Mouse (Mus musculus): ENCODE measurements around the gene Fmnl3. TPM values are rescaled to one million over a fixed set of nuclear protein-coding genes. Genes with fewer than 3 reads are reported as not detected.

Gene Fmnl3
- polyA plus RNA-seq, 1 experiment = 15.3 TPM

DNA sequence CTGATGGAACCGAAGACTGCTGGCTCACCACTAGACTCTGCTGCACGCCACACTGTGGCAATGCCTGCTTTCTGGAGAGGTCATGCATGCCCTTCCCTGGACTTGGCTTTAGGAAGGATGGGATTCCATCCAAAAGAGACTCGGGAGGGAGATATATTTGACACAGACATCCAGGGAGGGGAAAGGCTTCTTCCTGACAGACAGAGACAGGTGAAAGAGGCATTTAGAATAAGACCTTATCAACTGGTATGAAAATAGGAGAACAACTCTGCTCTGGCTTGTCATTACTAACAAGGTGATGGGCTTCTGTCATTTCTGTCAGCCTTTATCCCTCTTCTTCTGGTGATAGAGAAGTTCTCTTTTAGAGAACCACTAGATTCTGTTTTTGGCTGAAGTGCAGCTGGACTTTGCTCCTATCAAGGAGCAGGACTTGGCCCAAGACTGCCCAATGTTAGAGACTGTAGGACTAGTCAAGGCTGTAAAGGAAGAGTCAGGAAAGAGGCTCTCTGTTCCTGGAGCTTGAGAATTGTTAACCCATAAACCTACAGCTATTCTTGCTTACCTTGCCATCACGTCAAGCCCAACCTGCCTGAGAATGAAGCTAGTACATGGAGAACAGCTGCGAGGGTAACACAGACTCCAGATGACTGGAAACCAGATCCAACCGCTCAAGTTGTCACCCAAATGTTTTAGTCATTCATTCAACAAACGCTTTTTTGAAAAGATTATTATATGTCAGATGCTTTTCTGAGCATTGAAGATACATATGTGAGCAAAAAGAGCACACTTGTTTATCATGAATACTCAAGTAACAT is 1.5 kb upstream of the Fmnl3 start:
- H3K36me3 ChIP-seq (ENCODE audit: control insufficient read depth, insufficient read depth, low read length) = no peaks in the 10 kb centered on the region
- TF ChIP-seq CTCF (IDR thresholded peaks at IDR 0.05; ENCODE audit: control insufficient read depth, insufficient read depth, insufficient replicate concordance, low read depth, low read length) = no peak
- TF ChIP-seq POLR2A (IDR thresholded peaks at IDR 0.05; ENCODE audit: control insufficient read depth, low read depth, low read length) = no peak
- no peaks in the 10 kb centered on the region for H3K27me3 ChIP-seq (ENCODE audit: control insufficient read depth, insufficient read depth, low read length)
- H3K4me1 ChIP-seq (ENCODE audit: control insufficient read depth, insufficient read depth, low read length) = peaks cover 11% of the 10 kb centered on the region
- no peak overlapping the region for H3K27ac ChIP-seq (ENCODE audit: control insufficient read depth, insufficient read depth, low read depth, low read length)
- H3K4me3 ChIP-seq (ENCODE audit: control insufficient read depth, low read depth, low read length) = no peak overlapping the region

DNA sequence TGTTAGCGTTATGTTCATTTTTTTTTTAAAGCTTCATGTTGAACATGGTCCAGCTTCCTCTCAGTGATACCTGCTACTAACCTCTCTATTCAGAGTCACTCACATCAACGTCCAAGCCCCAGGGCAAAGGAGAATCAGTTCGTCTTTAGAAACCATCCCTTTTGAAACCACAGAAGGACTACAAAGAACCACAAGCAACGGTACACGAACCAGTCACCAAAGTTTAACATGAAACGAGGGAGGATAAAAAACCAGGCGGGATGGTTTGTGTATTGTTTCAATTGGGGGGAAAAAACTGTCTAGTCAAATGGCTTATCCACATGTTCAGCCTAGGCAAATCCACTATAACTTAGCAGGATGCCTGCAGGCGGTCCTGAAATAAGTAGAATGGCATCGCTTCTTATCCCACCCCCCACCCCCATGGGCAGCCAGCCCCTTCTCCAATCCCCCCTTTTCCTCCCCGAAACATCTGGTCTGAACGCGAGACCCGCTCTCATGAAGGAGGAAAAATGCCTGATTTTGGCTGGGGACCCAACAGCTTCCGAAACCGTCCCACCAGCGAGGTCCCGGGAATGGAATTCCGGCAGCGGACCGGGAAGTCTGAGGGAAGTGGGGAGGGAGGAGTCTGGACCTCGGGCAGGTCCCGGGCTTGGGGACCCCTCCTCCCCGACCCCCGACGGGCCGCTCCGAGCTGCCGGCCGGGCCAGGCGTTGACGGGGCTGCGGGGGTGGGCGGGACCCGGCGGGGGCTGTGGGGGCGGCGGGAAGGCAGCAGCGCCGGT is 701 bp downstream of the Fmnl3 start:
- peak overlapping the region; percentile 62 for H3K27ac ChIP-seq (ENCODE audit: control insufficient read depth, insufficient read depth, low read depth, low read length)

DNA sequence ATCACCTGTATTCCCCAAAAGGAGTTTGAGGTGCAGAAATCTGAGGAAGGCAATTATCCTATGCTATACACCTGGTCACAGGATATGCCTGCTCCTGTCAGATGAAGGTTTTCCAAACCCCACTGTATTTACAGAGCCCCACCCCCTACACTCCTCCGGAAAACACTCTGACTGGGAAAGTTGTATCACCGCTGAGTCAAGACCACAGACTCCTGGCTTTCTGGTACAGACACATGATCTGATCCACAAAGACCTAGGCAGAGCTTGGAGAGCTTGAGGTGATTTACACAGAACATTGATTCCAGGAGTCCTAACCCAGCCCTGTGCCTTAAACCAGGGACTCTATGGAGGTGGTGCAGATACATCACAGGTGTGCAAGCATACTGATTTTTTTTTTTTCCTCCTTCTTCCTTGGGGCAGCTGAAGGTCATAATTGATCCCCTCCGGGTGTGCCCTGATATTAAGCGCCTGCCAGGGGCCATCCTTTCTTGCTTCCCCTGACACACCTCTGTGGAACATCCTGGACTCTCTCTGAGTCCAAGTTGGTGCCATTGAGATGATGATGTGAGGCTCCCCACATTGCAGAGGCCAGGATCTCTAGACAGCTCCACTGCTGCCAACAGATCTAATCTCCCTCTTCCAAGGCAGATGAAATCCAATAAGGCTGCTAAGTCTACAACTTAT is 1.6 kb downstream of the Fmnl3 start:
- H3K27me3 ChIP-seq (ENCODE audit: control insufficient read depth, insufficient read depth, low read length) = no peaks in the 10 kb centered on the region
- H3K27ac ChIP-seq (ENCODE audit: control insufficient read depth, insufficient read depth, low read depth, low read length) = no peak overlapping the region
- TF ChIP-seq CTCF (IDR thresholded peaks at IDR 0.05; ENCODE audit: control insufficient read depth, insufficient read depth, insufficient replicate concordance, low read depth, low read length) = no peak
- TF ChIP-seq POLR2A (IDR thresholded peaks at IDR 0.05; ENCODE audit: control insufficient read depth, low read depth, low read length) = no peak
- H3K36me3 ChIP-seq (ENCODE audit: control insufficient read depth, insufficient read depth, low read length) = no peaks in the 10 kb centered on the region
- H3K4me3 ChIP-seq (ENCODE audit: control insufficient read depth, low read depth, low read length) = peak overlapping the region; percentile 57
- H3K4me1 ChIP-seq (ENCODE audit: control insufficient read depth, insufficient read depth, low read length) = peaks cover 11% of the 10 kb centered on the region

More for the DNA sequence above, 701 bp downstream of the Fmnl3 start:
- Histone ChIP-seq H3K27me3 (ENCODE audit: control insufficient read depth, insufficient read depth, low read length) (no peaks in the 10 kb centered on the region), H3K4me3 (ENCODE audit: control insufficient read depth, low read depth, low read length) (peak overlapping the region; percentile 85), H3K4me1 (ENCODE audit: control insufficient read depth, insufficient read depth, low read length) (peaks cover 11% of the 10 kb centered on the region), H3K36me3 (ENCODE audit: control insufficient read depth, insufficient read depth, low read length) (no peaks in the 10 kb centered on the region)
- TF ChIP-seq CTCF (IDR thresholded peaks at IDR 0.05; ENCODE audit: control insufficient read depth, insufficient read depth, insufficient replicate concordance, low read depth, low read length) = no peak

DNA sequence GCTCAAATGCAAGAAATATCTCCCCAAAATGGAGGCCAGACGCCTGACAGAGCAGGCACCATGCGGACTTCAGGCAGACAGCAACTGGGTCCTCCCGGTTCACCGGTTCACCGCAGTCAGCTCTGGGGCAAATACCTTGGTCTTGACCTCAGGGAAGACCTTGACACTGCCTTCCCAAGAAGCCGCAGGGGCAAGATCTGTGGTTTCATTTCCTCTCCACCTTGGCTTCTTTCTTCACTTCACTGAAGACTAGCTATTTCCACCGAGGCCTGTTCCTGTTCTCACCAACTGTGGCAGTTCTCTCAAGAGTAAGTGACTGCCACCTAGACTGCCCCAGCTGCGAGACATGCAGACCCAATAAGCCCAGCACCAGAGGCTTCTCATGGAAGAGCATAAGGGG is 5.4 kb downstream of the Fmnl3 start:
- H3K27me3 ChIP-seq (ENCODE audit: control insufficient read depth, insufficient read depth, low read length) = no peaks in the 10 kb centered on the region
- TF ChIP-seq CTCF (IDR thresholded peaks at IDR 0.05; ENCODE audit: control insufficient read depth, insufficient read depth, insufficient replicate concordance, low read depth, low read length) (no peak), POLR2A (IDR thresholded peaks at IDR 0.05; ENCODE audit: control insufficient read depth, low read depth, low read length) (no peak)
- no peak overlapping the region for H3K27ac ChIP-seq (ENCODE audit: control insufficient read depth, insufficient read depth, low read depth, low read length)
- no peaks in the 10 kb centered on the region for H3K36me3 ChIP-seq (ENCODE audit: control insufficient read depth, insufficient read depth, low read length)
- no peak overlapping the region for H3K4me3 ChIP-seq (ENCODE audit: control insufficient read depth, low read depth, low read length)
- peaks cover 7% of the 10 kb centered on the region for H3K4me1 ChIP-seq (ENCODE audit: control insufficient read depth, insufficient read depth, low read length)

DNA sequence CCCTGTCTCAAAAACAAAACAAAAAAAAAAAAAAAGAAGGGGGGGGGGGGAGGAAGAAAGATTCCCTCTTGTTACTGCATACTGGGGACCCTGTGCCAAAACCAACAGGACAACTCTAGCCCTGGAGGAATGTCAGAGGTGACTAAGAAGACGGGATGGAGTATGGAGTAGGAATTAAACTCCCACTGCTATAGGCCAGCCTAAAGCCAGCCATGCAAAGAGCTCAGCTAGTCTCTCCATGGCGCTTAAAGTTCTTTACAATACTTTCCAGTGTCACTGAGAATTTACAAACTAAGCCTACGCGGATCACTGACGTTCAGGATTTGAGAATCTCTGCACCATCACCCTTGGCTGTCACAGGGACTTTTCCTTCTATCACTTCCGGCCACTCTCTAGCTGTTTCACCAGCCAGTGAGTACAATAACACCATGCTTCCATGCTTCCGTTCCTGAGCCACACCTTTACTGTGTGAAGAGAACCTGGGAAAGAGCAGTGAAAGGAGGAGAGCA is 6.2 kb downstream of the Fmnl3 start:
- H3K36me3 ChIP-seq (ENCODE audit: control insufficient read depth, insufficient read depth, low read length) = no peaks in the 10 kb centered on the region
- no peak overlapping the region for H3K4me3 ChIP-seq (ENCODE audit: control insufficient read depth, low read depth, low read length)
- H3K27me3 ChIP-seq (ENCODE audit: control insufficient read depth, insufficient read depth, low read length) = no peaks in the 10 kb centered on the region
- TF ChIP-seq POLR2A (IDR thresholded peaks at IDR 0.05; ENCODE audit: control insufficient read depth, low read depth, low read length) = no peak
- no peak overlapping the region for H3K27ac ChIP-seq (ENCODE audit: control insufficient read depth, insufficient read depth, low read depth, low read length)
- H3K4me1 ChIP-seq (ENCODE audit: control insufficient read depth, insufficient read depth, low read length) = peaks cover 4% of the 10 kb centered on the region; the same call in 1 of the 2 replicates

DNA sequence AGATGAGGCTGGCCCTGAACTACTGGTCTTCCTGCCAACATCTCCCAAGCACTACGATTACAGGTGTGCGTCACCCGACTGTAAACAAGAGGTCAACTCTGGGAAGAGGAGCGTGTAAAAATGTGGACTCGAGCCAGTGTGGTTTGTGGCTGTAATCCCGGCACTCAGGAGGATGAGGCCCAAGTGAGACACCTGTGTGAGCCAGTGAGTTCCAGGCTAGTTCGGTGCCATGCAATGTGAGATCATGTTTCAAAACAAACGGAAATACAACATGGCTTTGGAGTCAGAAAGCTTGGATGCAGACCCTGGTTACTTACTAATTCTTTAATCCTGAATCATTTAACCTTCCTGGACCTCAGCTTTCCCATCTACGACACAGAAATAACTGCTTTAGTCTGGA is 11.3 kb downstream of the Fmnl3 start:
- Histone ChIP-seq H3K36me3 (ENCODE audit: control insufficient read depth, insufficient read depth, low read length) (no peaks in the 10 kb centered on the region), H3K27ac (ENCODE audit: control insufficient read depth, insufficient read depth, low read depth, low read length) (no peak overlapping the region), H3K4me1 (ENCODE audit: control insufficient read depth, insufficient read depth, low read length) (no peaks in the 10 kb centered on the region), H3K4me3 (ENCODE audit: control insufficient read depth, low read depth, low read length) (no peak overlapping the region), H3K27me3 (ENCODE audit: control insufficient read depth, insufficient read depth, low read length) (no peaks in the 10 kb centered on the region)
- TF ChIP-seq POLR2A (IDR thresholded peaks at IDR 0.05; ENCODE audit: control insufficient read depth, low read depth, low read length) (no peak), CTCF (IDR thresholded peaks at IDR 0.05; ENCODE audit: control insufficient read depth, insufficient read depth, insufficient replicate concordance, low read depth, low read length) (no peak)

DNA sequence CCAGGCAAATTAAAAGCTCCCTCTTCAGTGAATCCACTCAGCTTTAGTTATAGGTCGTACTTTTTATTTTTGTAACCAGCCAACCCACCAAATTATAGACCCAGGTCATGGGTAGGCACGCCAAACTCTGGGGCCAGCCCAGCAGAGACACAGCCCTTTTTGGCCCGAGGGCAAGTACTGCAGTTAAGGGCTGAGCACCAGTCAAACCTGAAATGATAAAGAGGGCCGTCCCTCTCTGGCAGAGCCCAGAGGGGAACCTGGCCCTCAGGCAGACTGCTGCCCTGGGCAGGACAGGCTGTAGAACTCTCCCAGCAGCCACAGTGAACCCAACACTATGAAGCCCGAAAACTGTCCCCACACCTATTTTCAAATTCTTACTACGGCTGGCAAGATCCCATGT is 13.8 kb downstream of the Fmnl3 start:
- no peaks in the 10 kb centered on the region for H3K4me1 ChIP-seq (ENCODE audit: control insufficient read depth, insufficient read depth, low read length)
- TF ChIP-seq POLR2A (IDR thresholded peaks at IDR 0.05; ENCODE audit: control insufficient read depth, low read depth, low read length) (no peak), CTCF (IDR thresholded peaks at IDR 0.05; ENCODE audit: control insufficient read depth, insufficient read depth, insufficient replicate concordance, low read depth, low read length) (no peak)
- no peak overlapping the region for H3K27ac ChIP-seq (ENCODE audit: control insufficient read depth, insufficient read depth, low read depth, low read length)
- H3K27me3 ChIP-seq (ENCODE audit: control insufficient read depth, insufficient read depth, low read length) = no peaks in the 10 kb centered on the region
- no peak overlapping the region for H3K4me3 ChIP-seq (ENCODE audit: control insufficient read depth, low read depth, low read length)
- H3K36me3 ChIP-seq (ENCODE audit: control insufficient read depth, insufficient read depth, low read length) = no peaks in the 10 kb centered on the region

Data from testis, adult 2 months (tissue).